Mouse (Mus musculus) liver, adult 2 months (tissue): ENCODE measurements around the gene Cdk14.

Experiments
- CTCF ChIP-seq: fragments of 200-500 bp; IDR thresholded peaks from 2 replicates; pipeline ENCODE4 v1.5.1; 2011; ENCODE audit warnings: low read depth, low read length, control low read depth
- POLR2A ChIP-seq: fragments of 200-500 bp; IDR thresholded peaks from 2 replicates; pipeline ENCODE4 v1.6.1; 2011; ENCODE audit warnings: low read length, control low read depth; ENCODE audit not compliant: insufficient read depth; ENCODE audit errors: extremely low read depth

DNA sequence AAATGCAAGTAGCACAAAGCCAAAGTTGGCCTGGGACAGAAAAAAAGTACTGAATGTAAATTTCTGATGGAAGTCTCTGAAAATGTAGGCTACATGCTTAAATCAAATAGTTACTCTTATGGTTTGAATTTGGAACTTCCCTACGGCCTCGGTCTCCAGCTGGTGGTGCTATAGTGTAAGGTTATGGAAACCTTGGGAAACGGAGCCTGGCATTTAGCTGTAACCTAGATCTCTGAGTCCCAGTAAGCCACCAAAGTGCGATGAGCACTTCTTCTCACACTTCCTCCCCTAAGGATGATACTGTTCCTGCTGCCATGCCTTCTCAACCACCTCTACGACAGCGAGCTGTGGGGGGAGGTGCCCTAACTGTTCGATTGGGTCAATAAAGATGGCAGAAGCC is 464.1 kb downstream of the Cdk14 start:
- no peak for TF ChIP-seq POLR2A
- no peak for TF ChIP-seq CTCF
